Mouse (Mus musculus) heart, postnatal 0 days (tissue): ENCODE data around the gene Dnm2. TPM values are rescaled to one million over a fixed set of nuclear protein-coding genes. Genes with fewer than 3 reads are reported as not detected.
A peak's percentile ranks its signal among the peaks of the same experiment; 100 is the strongest.

ENCODE experiments used
- ATAC-seq: fragments of 200-750 bp; cut with Nextera tagmentation; 2 replicates; pipeline ENCODE4 v1.8.0; 2017; ENCODE audit warnings: low read depth, moderate number of reproducible peaks, moderate library complexity; ENCODE audit not compliant: insufficient read depth
- DNase-seq: peaks from one replicate; pipeline ENCODE4 v3.0.0-alpha.2; 2016; ENCODE audit warnings: low spot score
- H3K27ac ChIP-seq: fragments of 300-500 bp; sonication (generic); 2 replicates; pipeline ENCODE4 v1.5.1; 2014; ENCODE audit warnings: low read depth, mild to moderate bottlenecking
- H3K27me3 ChIP-seq: fragments of 300-500 bp; sonication (generic); 2 replicates; pipeline ENCODE4 v1.6.1; 2014; ENCODE audit warnings: low read length, mixed read lengths; ENCODE audit not compliant: control insufficient read depth, insufficient read depth
- H3K36me3 ChIP-seq: fragments of 300-500 bp; sonication (generic); replicated peaks from 2 replicates; pipeline ENCODE4 v1.6.1; 2014; ENCODE audit warnings: low read length, mixed read lengths; ENCODE audit not compliant: control insufficient read depth, insufficient read depth
- H3K4me1 ChIP-seq: fragments of 300-500 bp; sonication (generic); 2 replicates; pipeline ENCODE4 v1.6.1; 2014; ENCODE audit warnings: antibody characterized with exemption; ENCODE audit not compliant: control insufficient read depth, insufficient read depth
- H3K4me2 ChIP-seq: fragments of 300-500 bp; sonication (generic); 2 replicates; pipeline ENCODE4 v1.6.1; 2014; ENCODE audit warnings: low read depth, mild to moderate bottlenecking, low read length, moderate library complexity
- H3K4me3 ChIP-seq: fragments of 300-500 bp; sonication (generic); 2 replicates; pipeline ENCODE4 v1.5.1; 2014; ENCODE audit warnings: low read depth, low read length
- H3K9ac ChIP-seq: fragments of 300-500 bp; sonication (generic); replicated peaks from 2 replicates; pipeline ENCODE4 v1.6.1; 2014; ENCODE audit warnings: low read depth, low read length, mixed read lengths
- H3K9me3 ChIP-seq: fragments of 300-500 bp; sonication (generic); replicated peaks from 2 replicates; pipeline ENCODE4 v1.6.1; 2016; ENCODE audit warnings: low read length; ENCODE audit not compliant: control insufficient read depth
- CTCF ChIP-seq: IDR thresholded peaks from 2 replicates; pipeline ENCODE4 v1.5.1; 2016; ENCODE audit warnings: antibody characterized with exemption, control low read depth, low read depth
- EP300 ChIP-seq: IDR thresholded peaks from 2 replicates; pipeline ENCODE4 v1.6.1; 2016; ENCODE audit warnings: antibody characterized with exemption, low read depth
- WGBS: fragments of 180-500 bp; shearing (Covaris S2); extraction: QIAGEN DNeasy Blood & Tissue Kit; methylation state at CpG from one replicate; pipeline ENCODE4 v1.1.7; 2014; 5-methylcytosine and 5-hydroxymethylcytosine counted together
- polyA plus RNA-seq: library from polyadenylated mRNA; unstranded; fragments of >200 nt; fragmentation: Nextera tagmentation; extraction: Ambion mirVana; gene quantifications from 2 replicates; pipeline ENCODE4 v1.2.1, GENCODE M21; 2015
- total RNA-seq: library from RNA; depleted of rRNA; stranded (reverse); fragments of >200 nt; gene quantifications from 2 replicates; pipeline ENCODE4 v1.2.3, GENCODE M21; 2014; ENCODE audit warnings: low replicate concordance

Dnm2 gene
- total and polyA plus RNA-seq, 2 experiments from 2014 or later, result 61.1 to 95.8 TPM

GRCm38 (mm10) chr9:21526634-21526944, 101.9 kb downstream of the Dnm2 start:
- TF ChIP-seq CTCF (no peak), EP300 (no peak)
- H3K4me1 ChIP-seq, result no peaks in the 10 kb centered on the region
- no peaks in the 10 kb centered on the region for H3K27me3 ChIP-seq
- 45% methylated on average over 3 of the region's 3 CpGs for WGBS
- H3K4me2 ChIP-seq, result peak overlapping the region; percentile 42; the same call in 1 of the 2 replicates
- H3K36me3 ChIP-seq, result no peaks in the 10 kb centered on the region
- H3K9me3 ChIP-seq, result no peaks in the 10 kb centered on the region
- DNase-seq (no peak), ATAC-seq (no peak)
- H3K27ac ChIP-seq, result 0 out of 2 replicates have a peak overlapping the region, but pooled peaks have one; percentile 34
- no peak overlapping the region for H3K9ac ChIP-seq
- no peak overlapping the region for H3K4me3 ChIP-seq

- TF ChIP-seq CTCF, result no peak
- no peak for TF ChIP-seq EP300
- no peak overlapping the region for H3K4me3 ChIP-seq
- H3K27me3 ChIP-seq, result no peaks in the 10 kb centered on the region
- 100% methylated on average over 1 of the region's 2 CpGs for WGBS
- H3K27ac ChIP-seq, result no peak overlapping the region
- no peaks in the 10 kb centered on the region for H3K36me3 ChIP-seq
- no peaks in the 10 kb centered on the region for H3K9me3 ChIP-seq
- ATAC-seq, result no peak
- no peaks in the 10 kb centered on the region for H3K4me1 ChIP-seq
- DNase-seq, result no peak
- H3K9ac ChIP-seq, result no peak overlapping the region
- H3K4me2 ChIP-seq, result no peak overlapping the region
These were observed 102.5 kb downstream of the Dnm2 start for GRCm38 (mm10) chr9:21527100-21527801.

GRCm38 (mm10) chr9:21527917-21528324, 103.2 kb downstream of the Dnm2 start:
- ATAC-seq, result no peak
- TF ChIP-seq EP300 (no peak), CTCF (no peak)
- Histone ChIP-seq H3K4me2 (no peak overlapping the region), H3K27me3 (no peaks in the 10 kb centered on the region), H3K9ac (no peak overlapping the region), H3K27ac (no peak overlapping the region), H3K4me3 (no peak overlapping the region), H3K9me3 (no peaks in the 10 kb centered on the region), H3K4me1 (no peaks in the 10 kb centered on the region), H3K36me3 (no peaks in the 10 kb centered on the region)
- DNase-seq, result no peak
- WGBS, result 33% methylated on average over 1 of the region's 1 CpGs

GRCm38 (mm10) chr9:21536501-21536900, 111.8 kb downstream of the Dnm2 start:
- no peak overlapping the region for H3K4me2 ChIP-seq
- no peaks in the 10 kb centered on the region for H3K27me3 ChIP-seq
- H3K9ac ChIP-seq, result no peak overlapping the region
- H3K9me3 ChIP-seq, result no peaks in the 10 kb centered on the region
- no peak for DNase-seq
- no peaks in the 10 kb centered on the region for H3K4me1 ChIP-seq
- WGBS, result 87% methylated on average over 14 of the region's 14 CpGs
- H3K27ac ChIP-seq, result no peak overlapping the region
- no peak overlapping the region for H3K4me3 ChIP-seq
- no peak for TF ChIP-seq CTCF
- TF ChIP-seq EP300, result no peak
- ATAC-seq, result no peak
- no peaks in the 10 kb centered on the region for H3K36me3 ChIP-seq

- no peak overlapping the region for H3K4me3 ChIP-seq
- TF ChIP-seq CTCF (no peak), EP300 (no peak)
- 62% methylated on average over 4 of the region's 4 CpGs for WGBS
- no peak overlapping the region for H3K4me2 ChIP-seq
- no peak overlapping the region for H3K27ac ChIP-seq
- H3K36me3 ChIP-seq, result no peaks in the 10 kb centered on the region
- DNase-seq (no peak), ATAC-seq (no peak)
- no peaks in the 10 kb centered on the region for H3K4me1 ChIP-seq
- no peaks in the 10 kb centered on the region for H3K27me3 ChIP-seq
- no peaks in the 10 kb centered on the region for H3K9me3 ChIP-seq
- no peak overlapping the region for H3K9ac ChIP-seq
These were observed 112.3 kb downstream of the Dnm2 start for GRCm38 (mm10) chr9:21537009-21537408.
